Mouse (Mus musculus) B cell, adult 2 months (primary cell): ENCODE data around the gene Homer1.

ENCODE experiments used
- DNase-seq, 2 experiments: peaks; one replicate each; pipeline ENCODE4 v3.0.0; 2022

Gene Homer1

DNA sequence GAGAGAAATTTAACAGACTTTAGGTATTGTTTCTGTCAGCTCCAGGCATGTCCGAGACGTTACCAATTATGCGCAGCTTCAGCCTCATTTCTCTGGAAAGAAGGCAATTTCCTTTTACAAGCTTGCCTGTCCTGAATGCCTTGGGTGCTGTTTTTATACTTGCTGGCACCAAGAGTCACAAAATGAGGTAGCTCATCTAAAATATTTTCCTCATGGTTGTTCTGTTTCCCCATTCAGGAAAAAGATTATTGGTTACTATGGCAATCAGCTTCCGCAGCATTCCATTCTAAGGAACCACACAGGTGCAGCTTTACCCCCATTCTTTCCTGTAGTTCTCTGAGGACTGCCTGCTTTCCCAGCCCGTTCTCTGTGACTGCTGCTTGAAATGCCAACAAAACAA lies at the start of gene Homer1:
Homer1 (plus strand) TSS at position 320 of the 400 bp plus-strand sequence.
- DNase-seq = no peak

DNA sequence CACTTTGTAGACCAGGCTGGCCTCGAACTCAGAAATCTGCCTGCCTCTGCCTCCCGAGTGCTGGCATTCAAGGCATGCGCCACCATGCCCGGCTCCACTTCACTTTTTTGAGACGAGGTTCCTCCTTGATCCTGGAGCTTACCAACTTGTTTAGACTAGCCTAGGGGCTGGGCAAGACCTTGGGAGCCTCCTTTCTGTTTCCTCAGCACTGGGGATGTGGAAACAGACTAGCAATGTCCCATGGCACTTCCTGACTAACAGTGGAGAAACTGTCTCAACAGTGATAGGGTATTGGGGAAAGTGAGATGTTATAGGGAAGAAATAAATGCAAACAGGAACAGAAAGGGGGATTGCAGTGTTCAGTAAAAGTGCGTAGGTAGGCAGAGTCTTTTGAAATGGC lies 47.7 kb upstream of the Homer1 start:
- DNase-seq = no peak

DNA sequence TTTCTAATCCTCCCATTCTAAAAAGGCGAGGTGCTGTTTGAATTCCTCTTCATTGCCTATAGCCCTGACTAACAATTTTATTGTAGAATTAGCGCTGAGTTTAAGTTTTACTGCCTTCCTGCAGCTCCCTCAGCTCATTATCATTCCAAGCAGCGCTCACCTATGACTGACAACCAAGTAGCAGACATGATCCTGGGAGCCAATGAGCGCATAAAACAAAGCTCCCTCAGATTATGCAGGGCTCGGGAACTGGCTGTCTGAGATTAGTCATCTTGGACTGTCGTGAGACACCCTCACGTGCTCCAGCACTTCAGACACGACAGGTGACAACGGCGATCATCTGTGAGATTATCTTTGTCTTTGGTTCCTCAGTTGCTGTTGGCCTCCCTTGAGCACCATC lies 47.3 kb upstream of the Homer1 start:
- no peak for DNase-seq

DNA sequence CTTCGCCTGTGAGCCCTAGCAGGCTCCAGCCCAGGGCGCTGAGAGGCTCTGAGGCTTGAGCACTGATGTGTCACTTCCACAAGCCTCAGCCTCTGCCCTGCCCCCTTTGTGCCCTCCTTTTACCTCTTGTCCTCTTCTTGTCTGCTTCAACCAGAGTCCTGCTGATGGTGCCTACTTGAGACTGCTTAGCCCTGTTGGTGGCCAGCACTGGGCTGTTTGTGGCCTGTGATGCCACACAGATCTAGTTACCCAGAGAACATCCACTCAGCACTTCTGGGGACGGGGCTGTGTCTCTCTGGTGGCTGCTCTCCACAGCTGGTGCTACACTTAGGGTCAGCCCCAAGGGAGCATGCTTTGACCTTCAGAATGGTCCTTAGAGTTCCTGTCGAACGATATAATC lies 46.5 kb upstream of the Homer1 start:
- DNase-seq = no peak

DNA sequence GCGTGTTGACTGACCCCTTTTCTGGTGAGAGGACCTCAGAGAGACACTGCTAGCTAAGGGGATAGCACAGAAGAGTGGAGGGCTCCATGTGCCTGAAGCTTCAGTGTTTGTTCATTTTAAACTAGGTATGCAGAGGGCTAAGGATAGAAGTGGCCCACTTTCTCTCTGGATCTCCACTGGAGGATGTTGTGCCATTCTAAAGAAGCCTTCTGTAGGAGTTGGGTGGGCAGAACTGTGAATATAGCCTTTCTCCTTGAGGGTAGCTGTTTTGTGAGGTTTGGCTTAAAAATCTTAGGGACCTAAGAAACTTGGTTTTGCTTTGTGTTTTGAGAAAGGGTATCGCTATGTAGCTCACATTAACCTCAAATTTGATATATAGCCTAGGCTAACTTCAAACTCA lies 32.3 kb upstream of the Homer1 start:
- DNase-seq = no peak

DNA sequence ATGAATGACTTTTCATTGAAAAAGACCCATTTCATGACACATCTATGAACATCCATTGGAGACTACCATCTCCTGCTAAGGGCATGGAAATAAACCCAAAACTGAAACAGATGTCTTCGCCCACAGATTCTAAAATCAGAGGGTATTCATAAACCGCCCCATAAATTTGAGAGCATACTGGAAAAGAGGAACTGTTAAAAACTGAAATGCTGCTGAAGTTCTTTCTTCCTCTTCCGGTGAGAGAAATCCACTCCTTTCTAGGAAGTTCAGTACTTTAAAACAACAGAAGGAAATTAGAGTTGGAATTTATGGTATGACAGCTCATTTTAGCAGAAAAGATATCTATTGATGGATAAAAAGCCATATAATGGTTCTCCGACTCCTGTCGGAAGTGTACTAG lies 1.1 kb downstream of the Homer1 start:
- DNase-seq = peak; percentile 7 to 9

DNA sequence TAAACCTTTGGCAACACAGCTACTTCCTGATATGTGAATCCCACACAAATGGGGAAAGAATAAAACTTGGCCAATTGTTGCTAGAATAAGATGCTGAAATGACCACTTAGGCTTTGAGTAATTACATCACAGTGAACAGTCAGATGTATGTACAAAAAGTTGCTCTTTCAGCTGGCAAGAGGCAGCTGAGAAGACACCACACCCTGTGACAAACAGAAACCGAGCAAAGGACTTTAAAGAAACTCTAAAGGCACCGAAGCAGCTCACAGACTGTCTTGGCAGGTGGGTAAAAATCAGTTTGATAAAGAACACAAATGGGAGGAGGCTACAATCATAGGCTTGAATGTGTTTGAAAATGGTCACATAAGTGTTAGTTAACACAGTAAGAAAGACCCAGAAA lies 1.6 kb downstream of the Homer1 start:
- peak in 1 of 2 experiments; percentile 5 for DNase-seq

DNA sequence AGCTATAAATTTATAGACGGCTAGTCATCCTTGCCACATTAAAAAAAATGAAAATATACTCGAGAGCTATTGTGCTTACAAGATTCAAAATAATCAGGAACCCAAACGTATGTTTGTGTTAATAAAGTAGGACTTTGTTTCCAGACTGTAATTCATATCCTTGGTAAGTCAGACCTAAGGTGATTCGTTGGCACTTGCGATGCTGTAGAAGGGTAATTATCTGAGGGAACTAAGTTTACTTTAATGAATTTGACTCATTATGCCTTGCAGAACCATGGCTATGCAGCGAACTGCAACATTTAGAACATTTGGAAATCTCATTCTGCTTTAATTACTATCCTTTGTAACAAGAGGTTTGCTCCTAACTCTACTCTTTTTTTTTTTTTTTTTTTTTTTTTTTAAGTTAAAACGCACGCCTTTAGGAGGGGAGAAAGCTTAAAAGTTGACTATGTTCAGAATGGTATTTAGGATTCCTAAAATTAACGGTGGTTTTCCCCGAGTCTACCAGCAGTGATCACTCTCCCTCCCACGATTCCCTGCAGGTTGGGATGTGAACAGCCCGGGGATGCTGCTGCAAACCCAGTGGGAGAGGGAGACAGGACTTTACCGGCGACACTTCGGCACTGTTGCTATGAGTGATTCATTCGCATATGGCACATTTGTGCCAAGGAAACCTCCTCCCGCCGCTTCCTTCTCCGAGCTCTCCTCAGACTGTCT lies 3.6 kb downstream of the Homer1 start:
- no peak for DNase-seq

DNA sequence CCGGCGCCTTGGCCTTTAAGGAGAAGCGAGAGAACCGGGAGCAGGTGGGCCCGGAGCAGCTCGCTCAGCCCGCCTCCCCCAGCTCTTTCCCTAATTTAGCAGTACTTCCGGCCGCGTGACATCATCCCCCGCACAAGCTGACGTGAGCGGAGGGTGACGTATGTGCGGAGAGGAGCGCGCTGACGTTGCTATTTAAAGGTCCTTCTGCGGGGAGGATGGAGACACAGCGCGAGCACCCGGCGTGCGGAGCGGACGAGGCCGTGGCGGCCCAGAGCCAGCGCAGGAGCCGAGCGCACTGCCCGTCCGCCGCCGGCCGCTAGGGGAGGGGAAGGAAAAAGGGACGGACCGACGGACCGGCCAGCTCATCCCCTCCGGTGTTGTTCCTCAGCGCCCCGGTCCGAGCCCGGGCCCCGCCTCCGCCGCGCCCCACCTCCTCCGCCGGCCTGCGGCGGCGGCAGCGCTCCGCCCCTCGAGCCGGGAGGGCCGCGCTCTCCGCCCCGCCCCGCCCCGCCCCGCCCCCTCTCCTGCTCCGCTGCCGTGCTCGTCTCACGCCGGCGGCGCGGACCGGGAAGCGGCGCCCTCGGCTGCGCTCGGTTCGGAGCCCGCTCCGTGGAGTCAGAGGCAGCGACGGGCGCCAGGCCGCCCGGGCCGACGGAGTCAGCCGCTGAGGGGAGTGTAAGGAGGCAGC lies 4.3 kb downstream of the Homer1 start:
- DNase-seq = peak; percentile 96

DNA sequence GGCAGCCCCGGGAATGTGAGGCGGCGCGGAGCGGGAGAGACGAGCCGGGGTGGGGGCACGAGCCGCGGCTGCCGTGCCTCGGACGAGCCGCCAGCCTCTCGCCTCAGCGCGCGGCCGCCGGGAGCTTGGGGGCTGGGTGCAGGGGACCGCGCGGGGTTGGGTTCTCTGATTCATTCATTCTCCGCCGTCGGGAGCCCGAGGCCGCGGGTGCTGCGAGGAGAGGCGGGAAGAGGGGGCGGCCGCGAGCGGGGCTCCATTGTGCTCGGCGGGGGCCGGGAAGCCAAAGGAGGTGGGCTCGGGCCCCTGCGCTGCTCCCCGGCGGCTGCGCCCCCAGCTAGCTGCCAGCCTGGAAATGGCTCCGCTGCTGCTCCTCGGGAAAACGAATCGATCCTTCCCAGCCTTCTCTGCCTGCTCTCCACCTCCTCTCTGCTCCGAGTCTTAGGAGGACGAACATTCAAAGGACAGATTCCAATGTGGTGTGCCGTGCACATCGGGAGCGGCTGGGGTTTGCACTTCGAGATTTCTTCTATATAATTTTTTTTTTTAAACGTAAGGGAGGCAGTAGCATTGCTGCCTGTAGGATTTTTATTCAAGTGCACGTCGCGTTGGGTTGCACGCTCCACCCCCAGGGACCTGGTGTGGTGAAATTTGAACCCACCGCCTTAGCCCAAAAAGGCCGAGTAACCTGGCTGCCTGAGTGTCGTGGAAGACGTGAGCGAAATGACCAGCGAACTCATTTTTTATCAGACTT lies 5.0 kb downstream of the Homer1 start:
- peak; percentile 41 to 45 for DNase-seq

DNA sequence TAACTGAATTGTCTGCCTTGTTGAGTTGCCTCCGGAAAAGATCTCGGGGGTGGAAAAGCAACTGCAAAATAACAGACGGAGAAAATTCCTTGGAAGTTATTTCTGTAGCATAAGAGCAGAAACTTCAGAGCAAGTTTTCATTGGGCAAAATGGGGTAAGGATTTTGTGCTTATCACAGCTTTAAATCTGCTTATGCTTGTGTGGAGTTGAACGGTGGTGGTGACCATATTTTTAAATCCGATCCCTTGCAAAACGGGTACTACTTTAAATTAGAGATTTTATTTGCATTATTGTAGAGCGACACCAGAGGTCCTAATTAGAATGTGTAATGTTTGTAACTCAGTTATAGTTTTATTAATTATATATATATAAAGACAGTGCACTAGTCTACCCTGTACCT lies 5.7 kb downstream of the Homer1 start:
- DNase-seq = peak in 1 of 2 experiments; percentile 3

DNA sequence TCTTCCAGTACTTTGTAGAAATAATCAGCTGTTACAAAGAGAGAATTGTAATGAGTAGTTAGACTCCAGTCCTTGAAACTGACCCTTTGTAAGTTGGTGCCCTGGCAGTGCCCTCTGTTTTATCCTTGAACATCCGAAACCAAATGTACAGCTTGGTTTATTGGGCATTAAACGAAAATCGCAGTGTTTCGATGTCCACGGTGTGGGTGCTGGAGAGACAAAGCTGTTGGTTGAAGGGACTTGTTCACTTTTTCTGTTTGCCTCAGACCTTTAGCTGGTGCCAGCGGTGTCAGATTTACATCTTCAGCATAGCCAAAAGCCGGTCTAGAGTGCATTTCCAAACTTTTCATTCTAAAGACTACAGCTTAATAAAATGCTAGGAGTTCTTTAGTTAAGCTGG lies 6.2 kb downstream of the Homer1 start:
- DNase-seq = peak in 1 of 2 experiments; percentile 9

DNA sequence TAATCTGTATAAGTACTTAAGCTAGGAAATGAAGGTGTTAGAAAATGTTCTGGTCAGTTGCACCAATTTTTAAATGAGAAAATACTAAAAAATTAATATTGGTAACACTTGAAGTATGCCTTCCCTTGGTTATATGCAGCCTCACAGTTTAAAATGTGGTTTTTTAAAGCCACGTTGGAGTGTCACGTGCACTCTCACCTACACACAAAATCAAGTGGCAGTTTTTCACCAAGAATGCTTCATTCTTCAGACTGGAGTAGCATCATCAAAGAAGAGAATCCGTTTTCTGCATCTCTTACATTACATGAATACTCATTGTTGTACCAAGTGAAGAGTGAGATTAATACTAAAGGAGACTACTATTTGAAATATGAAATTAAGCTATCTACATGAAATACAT lies 7.1 kb downstream of the Homer1 start:
- DNase-seq = no peak

DNA sequence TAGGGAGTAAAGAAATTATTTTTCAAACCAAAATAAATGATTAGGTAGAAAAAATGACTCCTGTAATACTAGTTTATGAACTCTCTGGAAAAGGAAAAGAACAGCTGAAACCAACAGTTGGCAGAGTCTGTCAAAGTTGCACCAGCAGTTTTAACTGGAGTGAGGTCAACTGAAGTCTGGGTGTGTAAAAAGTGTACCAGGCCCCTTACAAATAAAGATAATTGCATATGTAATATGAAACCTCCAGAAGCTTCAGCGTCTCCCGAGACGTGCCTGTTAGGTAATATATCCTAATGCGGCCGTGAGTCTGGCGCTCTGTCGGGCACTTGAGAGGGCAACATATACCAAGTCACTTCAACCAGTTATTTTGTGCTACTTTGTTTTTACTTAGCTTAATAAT lies 8.3 kb downstream of the Homer1 start:
- DNase-seq = no peak

DNA sequence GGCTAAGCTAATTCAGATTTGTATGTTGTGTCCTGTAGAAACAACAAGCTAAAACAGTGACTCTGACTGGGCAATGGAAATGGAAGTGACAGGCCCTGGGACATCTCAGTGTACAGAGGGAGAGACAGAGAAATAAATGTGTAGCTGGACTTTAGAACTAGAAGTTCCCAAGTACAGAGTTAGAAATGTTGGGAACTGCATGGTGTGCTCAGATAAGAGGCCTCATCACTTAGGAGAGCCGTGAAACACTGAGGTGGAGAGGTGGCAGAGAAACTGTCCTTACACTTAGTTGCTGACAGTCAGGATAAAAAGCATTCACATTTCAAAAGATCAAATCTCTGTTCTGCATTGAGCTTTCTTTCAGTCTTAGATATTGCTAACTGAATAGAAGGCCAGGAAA lies 9.9 kb downstream of the Homer1 start:
- DNase-seq = no peak

DNA sequence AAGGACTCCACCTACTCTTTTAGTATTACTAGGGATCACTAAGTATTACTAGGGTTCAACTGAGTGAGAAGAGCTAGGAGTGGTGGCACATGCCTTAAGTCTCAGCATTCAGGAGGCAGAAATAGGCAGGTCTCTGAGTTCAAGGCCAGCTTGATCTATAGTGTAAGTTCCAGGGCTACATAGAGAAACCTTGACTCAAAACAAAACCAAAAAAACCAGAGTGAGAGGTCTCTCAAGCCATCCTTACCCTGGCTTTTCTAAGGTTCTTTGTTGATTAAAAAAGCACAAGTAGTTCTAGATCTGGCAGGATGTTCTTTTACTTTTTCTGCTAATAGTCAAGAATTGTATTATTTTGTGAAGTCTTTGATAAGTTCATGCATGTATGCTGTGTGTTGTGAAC lies 13.1 kb downstream of the Homer1 start:
- no peak for DNase-seq

DNA sequence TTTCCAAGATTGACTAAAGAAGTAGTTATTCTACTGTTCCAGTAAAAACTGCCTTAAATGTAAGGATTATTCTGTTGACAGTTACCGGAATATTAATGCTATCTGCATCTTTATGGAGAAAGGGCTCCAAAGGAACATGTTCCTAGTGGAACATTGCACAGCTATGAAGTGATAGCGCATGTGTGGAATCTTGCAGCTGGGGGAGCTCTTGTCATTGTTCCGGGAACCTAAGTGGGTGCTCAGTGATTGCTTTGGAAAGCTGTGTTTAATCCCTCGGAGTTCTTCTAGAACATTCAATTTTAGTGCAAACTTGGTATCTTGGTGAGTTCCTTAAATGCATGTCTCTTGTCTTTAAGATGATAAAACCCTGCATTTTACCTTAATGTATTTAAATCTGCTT lies 14.9 kb downstream of the Homer1 start:
- DNase-seq = no peak

DNA sequence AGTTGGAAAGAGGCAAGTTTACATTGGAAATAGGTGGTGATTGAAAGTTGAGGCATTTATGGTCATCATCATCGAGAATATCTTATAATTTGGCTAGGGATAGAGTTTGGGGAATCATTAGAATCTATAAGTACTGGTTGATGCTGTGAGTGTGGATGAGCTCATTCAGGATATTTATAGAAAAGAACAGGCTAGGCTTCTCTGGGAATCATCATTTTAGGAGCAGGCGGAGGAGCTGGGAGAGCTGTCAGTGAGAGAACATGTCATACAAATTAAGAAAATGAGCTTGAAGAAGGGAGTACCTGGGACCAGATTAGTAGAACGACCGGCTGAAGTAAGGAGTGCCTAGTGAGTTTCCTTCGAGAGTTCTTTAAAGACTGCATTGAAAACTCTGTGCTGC lies 20.7 kb downstream of the Homer1 start:
- no peak for DNase-seq

DNA sequence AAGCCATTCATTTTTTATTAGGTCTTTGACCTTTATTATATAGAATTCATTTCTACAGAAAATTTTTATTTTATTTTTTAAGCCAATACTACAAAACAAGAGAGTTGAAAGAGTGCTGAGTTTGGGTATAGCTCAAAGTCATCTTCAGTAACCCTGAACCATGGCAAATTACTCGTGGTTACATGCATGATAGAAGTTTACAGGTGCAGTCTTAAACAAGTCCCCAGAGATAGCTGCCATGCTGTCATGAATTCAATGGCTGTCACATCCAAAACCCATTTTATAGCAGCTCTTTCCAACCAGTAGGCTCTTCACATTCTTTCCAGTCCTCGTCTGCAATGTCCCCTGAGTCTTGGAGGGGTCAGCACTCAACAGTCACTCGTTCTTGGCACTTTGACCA lies 26.9 kb downstream of the Homer1 start:
- DNase-seq = peak in 1 of 2 experiments; percentile 9

DNA sequence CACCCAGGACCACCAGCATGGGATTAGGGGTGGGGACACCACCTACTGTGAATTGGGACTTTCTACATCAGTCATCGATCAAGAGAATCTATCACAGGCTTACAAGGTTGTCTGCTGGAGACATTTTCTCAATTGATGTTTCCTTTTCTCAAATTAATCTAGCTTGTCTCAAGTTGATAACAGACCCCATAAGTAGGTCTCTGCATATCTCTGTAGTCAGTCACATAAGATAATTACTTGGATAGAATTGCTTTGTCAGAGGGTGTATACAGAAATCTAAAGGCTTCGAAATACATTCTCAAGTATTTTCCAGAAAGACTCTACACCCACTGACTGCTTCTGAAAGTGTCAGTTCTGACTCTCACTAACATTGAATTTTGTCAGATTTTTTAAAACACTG lies 32.3 kb downstream of the Homer1 start:
- DNase-seq = no peak

DNA sequence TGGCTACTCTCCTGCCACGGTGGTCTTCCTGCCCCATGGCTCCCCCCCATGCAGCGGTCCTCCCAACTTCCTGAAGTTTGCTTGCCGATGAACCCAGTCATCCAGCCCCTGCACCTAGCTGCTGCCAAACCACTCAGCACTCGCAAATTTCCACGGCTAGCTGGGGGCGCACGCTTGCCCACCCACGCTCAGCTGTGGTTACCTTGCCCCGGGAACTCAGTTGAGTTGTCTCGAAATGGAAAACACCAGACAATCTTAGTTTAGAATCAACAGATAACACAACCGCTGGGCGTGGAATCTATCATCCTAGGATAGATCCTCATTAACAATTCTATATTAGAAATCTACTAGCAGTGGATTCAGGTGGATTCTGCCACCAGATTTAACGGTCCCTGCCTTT lies 33.1 kb downstream of the Homer1 start:
- DNase-seq = no peak

DNA sequence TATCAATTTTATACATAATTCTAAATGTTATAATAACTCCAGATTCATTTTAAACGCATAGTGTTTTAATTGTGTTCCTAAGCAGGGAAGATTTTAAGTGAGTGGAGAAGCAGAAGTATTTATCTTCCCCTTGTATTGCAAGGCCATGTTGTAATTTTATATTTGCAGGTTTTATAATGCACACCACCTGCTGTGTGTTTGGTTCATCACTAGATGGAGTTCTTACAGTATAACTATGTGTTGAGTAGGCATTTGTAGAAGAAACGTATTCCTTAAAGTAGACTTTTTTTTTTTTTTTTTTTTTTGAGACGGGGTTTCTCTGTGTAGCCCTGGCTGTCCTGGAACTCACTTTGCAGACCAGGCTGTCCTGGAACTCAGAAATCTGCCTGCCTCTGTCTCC lies 35.9 kb downstream of the Homer1 start:
- no peak for DNase-seq

DNA sequence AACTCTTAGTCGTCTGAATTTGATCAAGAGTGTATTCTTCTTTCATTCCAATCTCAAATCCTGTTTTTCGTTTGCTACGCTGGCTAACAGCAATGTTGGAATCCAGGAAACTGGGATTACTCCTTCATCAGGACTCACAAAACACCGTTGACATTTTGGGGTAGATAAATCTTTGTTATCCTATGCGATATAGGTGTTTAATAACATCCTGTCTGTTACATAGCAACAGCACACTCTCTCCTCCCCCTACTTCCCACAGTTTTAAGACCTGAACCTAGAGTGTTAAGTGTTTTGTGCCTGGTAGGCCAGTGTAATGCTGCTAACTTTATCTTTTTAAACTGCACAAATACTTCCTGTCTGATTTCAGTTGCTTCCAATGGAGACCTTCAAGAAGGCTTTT lies 39.0 kb downstream of the Homer1 start:
- no peak for DNase-seq
